Mouse (Mus musculus): ENCODE results near the gene Sh3bp1. TPM values are rescaled to one million over a fixed set of nuclear protein-coding genes. Genes with fewer than 3 reads are reported as not detected.

Sh3bp1 gene
- polyA plus RNA-seq, 1 experiment: not detected

DNA sequence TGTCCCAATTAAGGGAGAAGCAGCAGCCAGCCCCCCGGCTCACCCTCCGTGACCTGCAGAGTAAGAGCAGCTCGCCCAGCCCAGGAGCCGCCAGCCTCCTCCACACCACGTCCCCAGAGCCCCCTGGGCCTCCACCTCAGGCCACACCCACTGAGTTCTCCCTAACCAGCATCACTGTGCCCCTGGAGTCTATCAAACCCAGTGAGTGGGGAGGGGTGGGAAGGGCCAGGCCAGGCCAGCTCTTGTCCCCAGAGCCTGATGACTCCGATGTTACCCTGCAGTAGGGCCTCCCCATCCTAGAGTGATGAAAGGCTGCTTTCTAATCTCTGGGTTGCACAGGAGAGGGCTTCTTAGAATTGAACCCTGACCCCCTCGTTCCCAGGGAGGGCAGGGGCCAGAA lies 7.1 kb upstream of the Sh3bp1 start:
- no peak for TF ChIP-seq POLR2A (IDR thresholded peaks at IDR 0.05; ENCODE audit: insufficient read depth, low read depth, low read length)
- 71% methylated on average over 7 of the region's 7 CpGs for WGBS
- H3K27ac ChIP-seq (ENCODE audit: insufficient read depth, low read depth, low read length): no peak overlapping the region
- H3K4me1 ChIP-seq (ENCODE audit: control insufficient read depth, insufficient read depth, low read length): peaks cover 6% of the 10 kb centered on the region; the same call in 1 of the 2 replicates
- H3K4me3 ChIP-seq (ENCODE audit: insufficient read depth, low read depth, low read length): no peak overlapping the region

DNA sequence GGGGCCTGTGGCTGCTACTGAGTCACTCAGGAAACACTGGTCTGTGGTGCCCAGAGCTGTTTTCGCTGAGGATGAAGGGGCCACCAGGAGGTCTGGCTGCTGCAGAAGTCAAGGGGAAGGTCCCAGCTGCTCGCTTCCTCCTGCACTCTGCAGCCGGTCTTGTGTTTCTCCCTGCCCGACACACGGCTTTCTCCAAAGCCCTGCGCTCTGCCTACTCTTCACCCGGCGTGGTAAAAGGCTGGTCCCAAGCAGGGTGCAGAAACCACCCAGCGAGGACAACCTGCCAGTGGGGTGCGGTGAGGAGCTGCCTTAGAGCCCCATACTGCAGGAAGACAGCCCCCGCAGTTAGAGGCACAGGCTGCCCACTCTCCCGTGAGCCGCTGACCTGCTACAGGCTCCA lies 4.8 kb upstream of the Sh3bp1 start:
- Histone ChIP-seq H3K27ac (ENCODE audit: insufficient read depth, low read depth, low read length) (no peak overlapping the region), H3K4me1 (ENCODE audit: control insufficient read depth, insufficient read depth, low read length) (peaks cover 11% of the 10 kb centered on the region), H3K4me3 (ENCODE audit: insufficient read depth, low read depth, low read length) (no peak overlapping the region)
- WGBS: 76% methylated on average over 13 of the region's 13 CpGs
- TF ChIP-seq POLR2A (IDR thresholded peaks at IDR 0.05; ENCODE audit: insufficient read depth, low read depth, low read length) (no peak), CTCF (IDR thresholded peaks at IDR 0.05; ENCODE audit: insufficient read depth, low read depth, low read length) (no peak)

DNA sequence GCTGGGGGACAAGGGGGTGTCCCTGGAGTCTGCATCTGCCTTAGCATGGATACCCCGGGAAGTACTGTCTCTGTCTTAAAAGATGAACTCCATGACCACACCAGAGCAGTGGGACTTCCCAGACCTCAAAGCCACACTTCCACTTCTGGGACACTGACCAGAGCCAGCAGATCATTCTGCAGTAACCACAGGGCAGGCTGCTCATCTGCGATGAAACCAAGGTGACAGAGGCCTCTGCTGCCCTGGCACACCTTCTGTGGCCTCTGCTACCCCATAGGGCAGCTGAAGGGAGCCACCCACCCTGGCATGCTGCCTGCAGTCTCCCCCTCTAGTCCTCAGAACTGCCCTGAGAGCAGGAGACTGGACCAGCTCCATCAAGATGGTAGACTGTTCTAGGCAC lies 3.8 kb upstream of the Sh3bp1 start:
- 75% methylated on average over 2 of the region's 2 CpGs for WGBS
- no peak for TF ChIP-seq POLR2A (IDR thresholded peaks at IDR 0.05; ENCODE audit: insufficient read depth, low read depth, low read length)
- TF ChIP-seq CTCF (IDR thresholded peaks at IDR 0.05; ENCODE audit: insufficient read depth, low read depth, low read length): no peak
- Histone ChIP-seq H3K4me3 (ENCODE audit: insufficient read depth, low read depth, low read length) (no peak overlapping the region), H3K4me1 (ENCODE audit: control insufficient read depth, insufficient read depth, low read length) (peaks cover 20% of the 10 kb centered on the region), H3K27ac (ENCODE audit: insufficient read depth, low read depth, low read length) (no peak overlapping the region)

DNA sequence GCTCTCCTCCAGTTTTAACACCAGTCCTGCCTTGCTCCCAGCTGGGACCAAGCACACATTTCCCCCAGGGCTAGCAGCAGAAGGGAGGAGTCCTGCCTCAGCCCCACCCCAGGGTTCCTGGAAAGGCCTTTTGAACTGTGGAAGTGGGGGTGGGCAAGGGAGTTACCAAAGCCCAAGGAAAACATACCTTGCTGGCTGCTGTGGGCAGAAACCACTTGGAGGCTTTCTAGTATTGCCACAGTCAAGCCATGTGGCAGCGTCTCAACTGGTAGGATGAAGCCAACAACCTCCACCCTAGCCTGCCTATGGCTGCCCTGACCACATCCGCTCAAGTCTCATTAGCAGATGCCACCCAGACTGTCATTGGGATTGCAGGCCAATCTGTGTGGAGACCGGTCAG lies 3.4 kb upstream of the Sh3bp1 start:
- TF ChIP-seq CTCF (IDR thresholded peaks at IDR 0.05; ENCODE audit: insufficient read depth, low read depth, low read length) (no peak), POLR2A (IDR thresholded peaks at IDR 0.05; ENCODE audit: insufficient read depth, low read depth, low read length) (no peak)
- no peak overlapping the region for H3K4me3 ChIP-seq (ENCODE audit: insufficient read depth, low read depth, low read length)
- H3K27ac ChIP-seq (ENCODE audit: insufficient read depth, low read depth, low read length): no peak overlapping the region
- H3K4me1 ChIP-seq (ENCODE audit: control insufficient read depth, insufficient read depth, low read length): peaks cover 24% of the 10 kb centered on the region
- WGBS: 92% methylated on average over 3 of the region's 3 CpGs

DNA sequence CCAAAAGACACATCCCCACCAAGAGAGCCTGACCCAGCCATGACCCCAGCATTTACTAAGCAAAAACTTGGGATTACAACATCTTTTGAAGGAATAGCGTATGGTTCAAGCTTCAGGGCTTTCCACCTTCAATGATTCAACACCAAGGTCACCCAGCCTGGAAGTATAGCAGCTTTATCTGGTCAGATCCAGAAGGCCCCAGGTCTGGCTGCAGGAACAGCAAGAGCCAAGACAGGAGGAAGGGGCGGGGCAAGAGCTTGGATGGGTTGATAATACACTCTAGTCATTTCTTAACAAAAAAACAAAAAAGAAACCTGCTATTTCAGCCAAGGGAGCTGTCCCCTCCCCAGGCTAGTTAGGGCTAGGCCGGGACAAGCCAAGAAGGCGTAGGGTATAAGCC lies 2.1 kb upstream of the Sh3bp1 start:
- WGBS: 89% methylated on average over 4 of the region's 4 CpGs
- no peak overlapping the region for H3K27ac ChIP-seq (ENCODE audit: insufficient read depth, low read depth, low read length)
- H3K4me3 ChIP-seq (ENCODE audit: insufficient read depth, low read depth, low read length): no peak overlapping the region
- TF ChIP-seq POLR2A (IDR thresholded peaks at IDR 0.05; ENCODE audit: insufficient read depth, low read depth, low read length) (no peak), CTCF (IDR thresholded peaks at IDR 0.05; ENCODE audit: insufficient read depth, low read depth, low read length) (no peak)
- H3K4me1 ChIP-seq (ENCODE audit: control insufficient read depth, insufficient read depth, low read length): peaks cover 28% of the 10 kb centered on the region

DNA sequence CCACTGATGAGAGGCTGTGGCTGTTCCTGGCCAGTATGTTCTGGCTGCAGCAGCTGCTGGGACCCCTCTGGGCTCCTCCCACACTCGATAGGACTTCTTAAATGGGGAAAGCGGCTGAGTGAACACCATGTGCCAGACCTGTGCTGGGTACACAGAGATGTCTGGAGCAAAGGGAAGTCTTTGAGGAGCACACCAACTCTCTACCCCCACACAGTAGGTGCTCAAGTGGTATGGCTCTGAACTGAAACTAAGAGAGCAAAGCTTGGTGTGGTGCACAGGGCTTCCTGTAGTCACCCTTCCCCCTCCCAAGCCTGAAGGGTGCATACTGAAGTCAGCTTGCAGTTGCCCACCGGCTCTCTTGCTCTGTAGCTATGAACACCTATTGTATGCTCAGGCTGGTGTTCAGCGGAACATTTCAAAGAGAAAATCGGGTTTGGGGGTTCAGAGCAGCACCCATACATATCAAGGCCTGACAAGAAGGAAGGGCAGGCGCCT lies 1.0 kb upstream of the Sh3bp1 start:
- Histone ChIP-seq H3K27ac (ENCODE audit: insufficient read depth, low read depth, low read length) (no peak overlapping the region), H3K4me1 (ENCODE audit: control insufficient read depth, insufficient read depth, low read length) (peaks cover 31% of the 10 kb centered on the region), H3K4me3 (ENCODE audit: insufficient read depth, low read depth, low read length) (no peak overlapping the region)
- TF ChIP-seq POLR2A (IDR thresholded peaks at IDR 0.05; ENCODE audit: insufficient read depth, low read depth, low read length) (no peak), CTCF (IDR thresholded peaks at IDR 0.05; ENCODE audit: insufficient read depth, low read depth, low read length) (no peak)
- WGBS: 68% methylated on average over 6 of the region's 6 CpGs

DNA sequence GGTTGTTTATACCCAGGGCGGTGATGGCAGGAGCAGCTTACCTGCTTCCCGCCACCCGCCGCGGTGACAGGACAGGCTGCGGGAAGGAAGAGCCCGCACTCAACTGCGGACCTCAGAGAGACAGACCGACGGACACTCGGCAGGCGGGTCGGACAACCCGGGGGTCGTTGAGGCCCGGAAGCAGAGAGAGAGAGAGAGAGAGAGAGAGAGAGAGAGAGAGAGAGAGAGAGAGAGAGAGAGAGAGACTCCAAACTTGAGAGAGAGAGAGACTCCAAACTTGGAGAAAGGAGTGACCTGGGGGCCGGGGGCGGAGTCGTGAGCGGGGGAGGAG lies 194 bp upstream of the Sh3bp1 start, which contains the start of gene Gm49510:
TSS of gene Gm49510 (plus strand) at position 259 of the 331 bp plus-strand sequence.
- TF ChIP-seq CTCF (IDR thresholded peaks at IDR 0.05; ENCODE audit: insufficient read depth, low read depth, low read length) (no peak), POLR2A (IDR thresholded peaks at IDR 0.05; ENCODE audit: insufficient read depth, low read depth, low read length) (no peak)
- WGBS: 9% methylated on average over 20 of the region's 20 CpGs
- Histone ChIP-seq H3K27ac (ENCODE audit: insufficient read depth, low read depth, low read length) (0 out of 2 replicates have a peak within 1 kb of the TSS, but pooled peaks have one; percentile 2), H3K4me3 (ENCODE audit: insufficient read depth, low read depth, low read length) (peak within 1 kb of the TSS; percentile 63), H3K4me1 (ENCODE audit: control insufficient read depth, insufficient read depth, low read length) (peaks cover 32% of the 10 kb centered on the region)

DNA sequence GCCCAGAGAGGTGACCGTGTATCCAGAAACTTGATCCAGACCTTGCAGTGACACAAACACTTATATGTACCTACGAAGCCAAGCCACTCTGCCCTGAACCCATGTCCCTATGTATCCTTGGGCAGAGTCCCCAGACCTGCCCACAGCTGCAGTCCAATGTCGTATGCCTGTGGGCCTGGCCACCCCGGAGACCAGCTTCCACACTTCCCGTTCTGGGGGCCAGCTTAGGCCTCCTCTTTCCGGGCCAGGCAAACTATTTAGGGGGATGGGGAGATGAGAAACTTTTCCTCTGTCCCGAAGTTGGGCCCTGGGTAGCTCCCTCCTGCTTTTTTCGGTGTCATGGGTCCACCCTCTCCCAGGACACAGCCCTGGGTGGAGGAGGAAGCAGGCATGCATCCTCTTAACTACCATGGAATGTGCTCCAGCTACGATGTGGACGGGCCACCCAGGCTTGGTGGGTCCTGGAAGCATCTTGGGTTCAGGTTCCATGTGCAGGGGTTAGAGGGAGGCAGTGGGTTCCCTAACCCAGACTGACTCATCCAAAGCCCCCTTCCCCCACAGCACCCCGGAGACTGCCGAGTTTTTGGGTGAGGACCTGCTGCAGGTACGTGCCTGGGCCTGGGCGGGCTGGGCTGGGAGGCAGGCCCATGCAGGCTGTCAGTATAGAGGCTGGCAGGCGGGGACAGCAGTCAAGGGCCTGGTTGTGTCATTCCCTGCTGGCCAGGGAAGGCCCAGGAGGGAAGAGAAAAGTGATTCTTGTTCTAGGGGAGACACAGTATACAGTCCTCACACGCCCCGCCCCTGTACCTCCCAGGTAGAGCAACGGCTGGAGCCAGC lies 1.2 kb downstream of the Sh3bp1 start:
- H3K4me3 ChIP-seq (ENCODE audit: insufficient read depth, low read depth, low read length): peak overlapping the region; percentile 63
- 56% methylated on average over 18 of the region's 18 CpGs for WGBS
- H3K27ac ChIP-seq (ENCODE audit: insufficient read depth, low read depth, low read length): no peak overlapping the region
- peaks cover 30% of the 10 kb centered on the region for H3K4me1 ChIP-seq (ENCODE audit: control insufficient read depth, insufficient read depth, low read length)
- TF ChIP-seq CTCF (IDR thresholded peaks at IDR 0.05; ENCODE audit: insufficient read depth, low read depth, low read length) (no peak), POLR2A (IDR thresholded peaks at IDR 0.05; ENCODE audit: insufficient read depth, low read depth, low read length) (no peak)

DNA sequence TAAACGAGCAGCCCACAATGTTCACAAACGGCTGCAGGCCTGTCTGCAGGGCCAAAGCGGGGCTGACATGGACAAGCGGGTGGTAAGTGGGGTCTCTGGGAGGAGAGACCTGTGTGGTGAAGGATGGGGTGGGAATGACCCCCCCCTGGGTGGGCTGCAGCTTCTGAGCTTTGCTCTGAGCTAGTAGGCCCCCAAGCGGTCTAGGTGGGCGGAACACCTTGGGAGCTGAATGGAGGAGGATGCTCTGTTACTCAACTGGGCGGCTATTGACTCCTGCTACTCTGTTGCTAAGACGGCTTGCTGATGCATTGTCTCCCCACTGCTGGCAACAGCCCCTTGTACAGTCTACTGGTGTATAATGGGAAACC lies 1.8 kb downstream of the Sh3bp1 start:
- Histone ChIP-seq H3K4me1 (ENCODE audit: control insufficient read depth, insufficient read depth, low read length) (peaks cover 26% of the 10 kb centered on the region), H3K27ac (ENCODE audit: insufficient read depth, low read depth, low read length) (no peak overlapping the region), H3K4me3 (ENCODE audit: insufficient read depth, low read depth, low read length) (no peak overlapping the region)
- TF ChIP-seq CTCF (IDR thresholded peaks at IDR 0.05; ENCODE audit: insufficient read depth, low read depth, low read length): no peak
- no peak for TF ChIP-seq POLR2A (IDR thresholded peaks at IDR 0.05; ENCODE audit: insufficient read depth, low read depth, low read length)
- 72% methylated on average over 8 of the region's 8 CpGs for WGBS

All from olfactory bulb, adult 2 months (tissue).